Mouse (Mus musculus): ENCODE results near the gene Olfr390. TPM values are rescaled to one million over a fixed set of nuclear protein-coding genes. Genes with fewer than 3 reads are reported as not detected.

Olfr390 gene
- total RNA-seq (2021), result not detected

DNA sequence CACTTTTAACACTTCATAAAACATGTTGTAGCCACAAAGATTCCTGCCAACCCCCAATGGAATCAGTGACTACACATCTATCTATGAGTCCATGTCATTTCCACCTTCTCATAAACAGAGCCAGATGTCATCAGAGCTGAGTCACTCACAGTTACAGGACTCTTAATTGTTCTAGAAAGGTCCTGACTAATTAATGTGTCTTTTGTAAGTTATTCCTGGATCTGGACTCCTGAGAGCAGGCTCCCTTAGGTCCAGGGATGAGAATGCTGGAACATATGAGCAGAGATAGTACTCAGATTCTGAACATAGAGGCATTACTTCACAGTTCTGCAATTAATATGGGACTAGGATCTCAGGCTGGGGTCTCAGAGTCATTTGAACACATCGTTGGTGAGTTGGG is at the start of gene Olfr390:
Olfr390 (plus strand) TSS at position 301 of the 400 bp plus-strand sequence.
- intact Hi-C loops (cut with DNase I), result no loop called here
- DNase-seq, result no peak

DNA sequence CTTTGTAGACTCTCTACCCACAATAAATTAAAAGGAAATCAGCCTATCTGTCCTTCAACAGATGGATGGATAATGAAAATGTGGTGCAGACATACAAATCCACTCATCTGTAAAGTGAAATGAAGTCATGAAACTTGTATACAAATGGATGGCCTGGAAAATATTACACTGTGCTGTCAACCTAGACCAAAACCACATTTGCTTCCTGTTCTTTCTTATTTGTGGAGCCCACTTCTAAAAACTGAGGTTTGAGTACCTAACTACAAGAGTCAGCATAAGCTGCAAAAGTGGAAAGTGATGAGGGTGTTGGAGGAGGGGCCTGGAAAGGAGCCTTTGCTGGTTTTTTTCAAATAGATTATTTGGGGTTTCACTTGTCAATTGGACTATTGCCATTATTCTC is 23.6 kb upstream of the Olfr390 start:
- intact Hi-C loops (cut with DNase I), result no loop called here
- no peak for DNase-seq

DNA sequence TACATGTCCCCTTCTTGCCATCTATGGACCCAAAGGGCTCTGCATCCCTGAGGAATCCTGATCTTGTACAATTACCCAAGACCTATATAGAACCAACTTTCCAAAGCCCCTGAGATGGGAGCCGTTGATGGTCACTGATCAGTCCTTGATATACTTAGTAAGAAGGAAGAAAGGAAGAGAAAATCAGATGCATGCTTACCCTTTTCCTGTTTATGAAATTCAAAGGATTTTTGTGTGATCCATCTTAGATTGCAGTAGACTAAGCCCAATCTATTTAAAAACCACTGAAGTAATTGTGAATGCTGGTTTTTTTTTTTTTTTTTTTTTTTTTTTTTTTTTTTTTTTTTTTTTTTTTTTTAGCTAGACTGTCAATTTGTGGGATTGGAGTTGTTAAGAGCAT is 2.2 kb upstream of the Olfr390 start, which contains the start of gene Olfr389:
Olfr389 (minus strand) TSS at position 101 of the 400 bp plus-strand sequence.
- intact Hi-C loops (cut with DNase I), result no loop called here

DNA sequence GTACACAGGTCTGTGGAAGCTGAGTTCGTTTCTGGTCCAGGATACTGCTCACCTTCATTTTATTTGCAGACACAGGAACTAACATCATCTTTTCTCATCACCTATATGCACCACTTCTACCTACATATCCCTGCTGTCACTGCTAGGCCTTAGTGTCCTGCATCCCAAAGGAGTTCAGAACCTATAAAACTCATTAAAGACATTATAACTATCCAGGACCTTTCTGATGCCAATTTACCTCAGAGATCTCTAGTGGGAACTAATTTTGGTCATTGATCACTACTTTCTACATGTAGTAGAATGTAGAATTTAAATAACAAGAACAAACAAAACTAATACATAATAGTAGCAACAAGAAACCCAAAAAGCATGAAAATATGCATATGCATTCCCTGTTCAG is 20.2 kb downstream of the Olfr390 start, which contains the start of gene Olfr391-ps:
Olfr391-ps (minus strand) TSS at position 101 of the 400 bp plus-strand sequence.
- intact Hi-C loops (cut with DNase I), result no loop called here
- DNase-seq, result no peak

More for the DNA sequence above, 2.2 kb upstream of the Olfr390 start, which contains the start of gene Olfr389:
- no peak for DNase-seq

DNA sequence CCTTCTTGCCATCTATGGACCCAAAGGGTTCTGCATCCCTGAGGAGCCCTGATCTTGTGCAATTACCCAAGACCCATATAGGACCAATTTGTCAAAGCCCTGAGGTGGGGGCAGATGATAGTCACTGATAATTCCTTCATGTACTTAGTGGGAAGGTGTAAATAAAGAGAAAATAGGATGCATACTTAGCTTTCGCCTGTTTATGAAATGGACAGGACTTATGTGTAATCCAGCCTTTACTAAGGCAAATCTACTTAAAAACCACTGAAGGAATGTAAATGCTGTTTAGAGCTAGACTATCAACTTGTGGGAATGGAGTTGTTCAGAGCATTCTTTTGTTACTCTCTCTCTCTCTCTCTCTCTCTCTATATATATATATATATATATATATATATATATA is 34.2 kb downstream of the Olfr390 start, which contains the start of gene Olfr392:
Olfr392 (minus strand) TSS at position 101 of the 400 bp plus-strand sequence.
- intact Hi-C loops (cut with DNase I), result no loop called here
- no peak for DNase-seq

Other genes starting within 250 kb of the Olfr390 start
- not detected for gene Olfr385, start 190.0 kb upstream of the Olfr390 start, total RNA-seq (2021)
- not detected for gene Olfr384, start 184.4 kb upstream of the Olfr390 start, total RNA-seq (2021)
- gene Zfp735, start 94.2 kb upstream of the Olfr390 start, total RNA-seq (2021), result not detected
- not detected for gene Olfr389, start 2.3 kb upstream of the Olfr390 start, total RNA-seq (2021)
- not detected for gene Olfr391-ps, start 20.1 kb downstream of the Olfr390 start, total RNA-seq (2021)
- not detected for gene Olfr392, start 34.1 kb downstream of the Olfr390 start, total RNA-seq (2021)
- gene Olfr393, start 68.5 kb downstream of the Olfr390 start, total RNA-seq (2021), result not detected
- not detected for gene Olfr394, start 107.8 kb downstream of the Olfr390 start, total RNA-seq (2021)
- not detected for gene Olfr395, start 126.3 kb downstream of the Olfr390 start, total RNA-seq (2021)
- gene Olfr23, start 153.7 kb downstream of the Olfr390 start, total RNA-seq (2021), result not detected
- not detected for gene Olfr397, start 177.9 kb downstream of the Olfr390 start, total RNA-seq (2021)
- not detected for gene Olfr398, start 207.4 kb downstream of the Olfr390 start, total RNA-seq (2021)